Mouse (Mus musculus): Measurements from ENCODE around the gene Adamts12.

DNA sequence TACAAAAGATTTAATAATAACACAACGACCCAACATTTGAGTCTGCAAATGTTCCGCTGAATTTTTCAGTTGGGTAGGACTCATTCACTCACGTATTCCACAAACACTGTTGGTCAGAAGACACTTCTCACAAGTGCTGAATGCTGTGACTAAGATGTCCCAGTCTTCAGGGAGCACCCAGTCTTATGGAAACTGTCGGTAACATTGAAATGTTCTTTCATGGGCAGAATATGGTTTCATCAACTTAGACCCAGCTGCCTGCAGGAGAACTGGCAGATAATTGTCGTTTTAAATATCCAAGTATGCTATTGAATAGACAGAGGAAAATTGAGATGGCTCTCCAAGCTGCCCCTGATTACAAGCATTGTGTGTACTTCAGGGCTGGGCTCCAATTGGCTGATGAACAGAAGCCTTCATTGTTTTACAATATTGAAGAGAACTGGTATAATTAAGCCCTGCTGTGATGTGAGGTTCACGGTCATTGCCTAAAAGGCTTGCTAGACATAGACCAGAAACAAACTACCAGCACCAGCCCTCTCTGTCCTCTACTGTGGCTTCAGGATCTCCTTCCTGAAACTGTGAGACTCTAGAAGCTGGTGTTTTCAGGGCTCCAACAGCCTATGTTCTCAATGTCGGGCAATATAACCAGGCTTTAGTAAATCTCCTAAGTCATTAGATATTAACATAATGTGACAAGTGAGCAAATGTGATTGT is 275.0 kb downstream of the Adamts12 start:
- TF ChIP-seq CTCF (IDR thresholded peaks at IDR 0.05; ENCODE audit: low read depth): no peak
- TF ChIP-seq EP300 (IDR thresholded peaks at IDR 0.05; ENCODE audit: low read depth): no peak

Measured in liver, postnatal 0 days (tissue).